Mouse (Mus musculus) forebrain, embryonic 15.5 days (tissue): ENCODE data around the gene Selenom. TPM values are rescaled to one million over a fixed set of nuclear protein-coding genes. Genes with fewer than 3 reads are reported as not detected.
A peak's percentile ranks its signal among the peaks of the same experiment; 100 is the strongest.

ENCODE experiments used
- ATAC-seq: fragments of 200-750 bp; cut with Nextera tagmentation; replicated peaks from 2 replicates; pipeline ENCODE4 v1.8.0; 2017; ENCODE audit warnings: mild to moderate bottlenecking, moderate TSS enrichment, moderate library complexity
- H3K27ac ChIP-seq: fragments of 300-500 bp; sonication (generic); replicated peaks from 2 replicates; pipeline ENCODE4 v1.5.1; 2015; ENCODE audit warnings: mild to moderate bottlenecking, inconsistent platforms
- H3K27me3 ChIP-seq: fragments of 300-500 bp; sonication (generic); 2 replicates; pipeline ENCODE4 v1.6.1; 2015; ENCODE audit warnings: inconsistent platforms
- H3K36me3 ChIP-seq: fragments of 300-500 bp; sonication (generic); 2 replicates; pipeline ENCODE4 v1.6.1; 2015; ENCODE audit warnings: mild to moderate bottlenecking, inconsistent platforms
- H3K4me1 ChIP-seq: fragments of 300-500 bp; sonication (generic); 2 replicates; pipeline ENCODE4 v1.6.1; 2015; ENCODE audit warnings: inconsistent platforms
- H3K4me2 ChIP-seq: fragments of 300-500 bp; sonication (generic); replicated peaks from 2 replicates; pipeline ENCODE4 v1.6.1; 2015; ENCODE audit warnings: mild to moderate bottlenecking, inconsistent platforms
- H3K4me3 ChIP-seq: fragments of 300-500 bp; sonication (generic); 2 replicates; pipeline ENCODE4 v1.5.1; 2015; ENCODE audit warnings: mild to moderate bottlenecking, inconsistent platforms
- H3K9ac ChIP-seq: fragments of 300-500 bp; sonication (generic); replicated peaks from 2 replicates; pipeline ENCODE4 v1.6.1; 2015; ENCODE audit warnings: mild to moderate bottlenecking, inconsistent platforms
- H3K9me3 ChIP-seq: fragments of 300-500 bp; sonication (generic); 2 replicates; pipeline ENCODE4 v1.6.1; 2016; ENCODE audit warnings: inconsistent platforms
- WGBS: fragments of 180-500 bp; shearing (Covaris S2); methylation state at CpG from one replicate; pipeline ENCODE4 v1.1.7; 2015; ENCODE audit warnings: mixed read lengths; 5-methylcytosine and 5-hydroxymethylcytosine counted together
- polyA plus RNA-seq: library from polyadenylated mRNA; unstranded; fragments of >200 nt; fragmentation: Nextera tagmentation; extraction: Ambion mirVana; gene quantifications from 2 replicates; pipeline ENCODE4 v1.2.1, GENCODE M21; 2015

The Selenom gene
- polyA plus RNA-seq, 1 experiment from 2014 or later = 41.6 TPM

GRCm38 (mm10) chr11:3516121-3516520 is 1.6 kb downstream of the Selenom start:
- no peak overlapping the region for H3K27ac ChIP-seq
- H3K4me2 ChIP-seq = no peak overlapping the region
- no peak overlapping the region for H3K4me3 ChIP-seq
- no peaks in the 10 kb centered on the region for H3K36me3 ChIP-seq
- H3K9ac ChIP-seq = no peak overlapping the region
- no peak for ATAC-seq
- H3K27me3 ChIP-seq = peaks cover 21% of the 10 kb centered on the region; the same call in 1 of the 2 replicates
- WGBS = 80% methylated on average over 5 of the region's 5 CpGs
- H3K9me3 ChIP-seq = no peaks in the 10 kb centered on the region
- peaks cover 29% of the 10 kb centered on the region for H3K4me1 ChIP-seq

- ATAC-seq = peak; percentile 26; the same call in 1 of the 2 replicates
- H3K4me3 ChIP-seq = peak overlapping the region; percentile 42
- no peak overlapping the region for H3K27ac ChIP-seq
- no peaks in the 10 kb centered on the region for H3K9me3 ChIP-seq
- H3K36me3 ChIP-seq = no peaks in the 10 kb centered on the region; the same call in 1 of the 2 replicates
- H3K4me2 ChIP-seq = peak overlapping the region; percentile 76
- peak overlapping the region; percentile 39 for H3K9ac ChIP-seq
- 1% methylated on average over 50 of the region's 50 CpGs for WGBS
- H3K4me1 ChIP-seq = peaks cover 29% of the 10 kb centered on the region
- peaks cover 21% of the 10 kb centered on the region; the same call in 1 of the 2 replicates for H3K27me3 ChIP-seq
Measured at GRCm38 (mm10) chr11:3516859-3517845, 2.7 kb downstream of the Selenom start.

DNA sequence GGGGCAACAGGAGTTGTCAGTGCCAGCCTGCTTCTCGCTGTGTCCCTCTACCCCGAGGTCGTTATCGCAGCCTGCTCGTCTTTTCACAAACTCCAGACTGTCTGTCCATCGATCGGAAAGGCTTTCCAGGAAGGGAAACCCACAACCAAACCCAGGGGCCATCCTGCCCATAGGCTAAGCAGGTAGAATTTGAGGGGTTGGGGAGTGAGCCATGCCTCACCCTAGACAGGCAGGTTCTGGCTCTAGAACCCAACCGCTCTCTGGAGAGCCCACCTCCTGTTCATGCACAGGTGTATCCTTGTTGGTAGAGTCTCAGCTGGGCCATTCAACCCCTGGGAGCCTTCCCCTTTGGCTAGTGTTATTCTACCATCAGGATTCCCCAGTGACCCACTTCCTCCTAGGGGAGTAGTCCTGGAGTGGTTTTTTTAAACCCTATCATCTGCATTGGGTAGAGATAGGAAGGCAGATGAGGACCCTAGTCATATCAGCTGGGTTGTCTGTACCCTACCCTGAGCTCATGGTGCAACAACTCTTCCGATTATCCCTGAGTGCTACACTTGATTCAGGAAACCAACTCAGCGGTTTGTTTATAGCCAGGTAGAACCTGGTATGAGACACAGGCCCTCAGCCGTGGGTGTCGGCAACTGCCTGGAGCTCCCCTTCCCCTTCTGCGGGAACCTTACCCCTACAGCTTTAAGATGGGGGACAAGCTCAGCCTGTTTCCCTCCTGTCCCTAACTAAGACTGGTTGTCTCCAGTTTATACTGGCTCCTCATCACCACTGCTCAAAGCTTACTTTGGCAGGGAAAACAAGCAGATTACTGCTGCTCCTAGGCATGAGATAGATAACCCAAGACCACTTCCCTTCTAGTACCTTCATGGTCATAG is 3.6 kb downstream of the Selenom start:
- H3K4me3 ChIP-seq = peak overlapping the region; percentile 42
- peak overlapping the region; percentile 76 for H3K4me2 ChIP-seq
- H3K27me3 ChIP-seq = peaks cover 21% of the 10 kb centered on the region; the same call in 1 of the 2 replicates
- H3K27ac ChIP-seq = no peak overlapping the region
- no peak overlapping the region for H3K9ac ChIP-seq
- no peak for ATAC-seq
- H3K4me1 ChIP-seq = peaks cover 29% of the 10 kb centered on the region
- H3K36me3 ChIP-seq = no peaks in the 10 kb centered on the region; the same call in 1 of the 2 replicates
- WGBS = 58% methylated on average over 13 of the region's 13 CpGs
- H3K9me3 ChIP-seq = no peaks in the 10 kb centered on the region

DNA sequence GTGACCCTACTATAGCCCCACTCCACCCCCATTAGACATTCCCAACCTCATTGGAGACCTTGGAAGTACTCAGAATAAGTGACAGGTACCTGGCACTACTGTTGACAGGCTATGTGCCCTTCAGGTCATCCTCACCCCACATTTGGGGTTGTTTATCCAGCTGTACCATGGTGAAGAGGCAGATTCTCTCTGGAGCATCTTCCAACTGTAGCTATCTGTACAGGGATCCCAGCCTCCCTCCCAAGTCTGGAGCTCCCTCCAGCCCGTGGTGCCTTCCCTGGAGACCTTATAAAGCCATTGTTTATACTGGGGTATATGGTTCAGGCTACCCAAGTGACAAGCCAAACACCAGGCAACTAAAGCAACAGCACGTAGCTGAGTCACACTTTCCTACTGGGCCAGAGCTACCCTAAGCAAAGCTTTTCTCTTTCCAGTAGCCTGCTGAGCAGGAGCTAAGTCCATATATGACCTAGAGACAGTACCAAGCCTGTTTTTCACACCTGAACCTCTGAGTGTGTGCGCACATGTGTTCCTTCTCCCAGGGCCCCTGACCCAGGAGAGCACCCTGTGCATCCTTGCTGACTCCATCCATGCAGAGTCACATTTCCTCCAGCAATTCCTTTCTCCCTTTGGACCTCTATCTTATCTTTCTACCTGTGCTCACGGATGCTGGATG is 4.7 kb downstream of the Selenom start:
- Histone ChIP-seq H3K4me3 (no peak overlapping the region), H3K27ac (no peak overlapping the region), H3K9me3 (no peaks in the 10 kb centered on the region), H3K27me3 (peaks cover 21% of the 10 kb centered on the region; the same call in 1 of the 2 replicates), H3K9ac (no peak overlapping the region), H3K36me3 (no peaks in the 10 kb centered on the region; the same call in 1 of the 2 replicates), H3K4me1 (peaks cover 26% of the 10 kb centered on the region), H3K4me2 (no peak overlapping the region)
- no peak for ATAC-seq
- 83% methylated on average over 4 of the region's 4 CpGs for WGBS

- Histone ChIP-seq H3K36me3 (no peaks in the 10 kb centered on the region; the same call in 1 of the 2 replicates), H3K9me3 (no peaks in the 10 kb centered on the region), H3K4me1 (peaks cover 20% of the 10 kb centered on the region), H3K4me2 (no peak overlapping the region), H3K9ac (no peak overlapping the region), H3K27ac (no peak overlapping the region), H3K27me3 (peaks cover 21% of the 10 kb centered on the region; the same call in 1 of the 2 replicates), H3K4me3 (no peak overlapping the region)
- ATAC-seq = no peak
- 86% methylated on average over 11 of the region's 11 CpGs for WGBS
Measured at GRCm38 (mm10) chr11:3519756-3520398, 5.4 kb downstream of the Selenom start.

DNA sequence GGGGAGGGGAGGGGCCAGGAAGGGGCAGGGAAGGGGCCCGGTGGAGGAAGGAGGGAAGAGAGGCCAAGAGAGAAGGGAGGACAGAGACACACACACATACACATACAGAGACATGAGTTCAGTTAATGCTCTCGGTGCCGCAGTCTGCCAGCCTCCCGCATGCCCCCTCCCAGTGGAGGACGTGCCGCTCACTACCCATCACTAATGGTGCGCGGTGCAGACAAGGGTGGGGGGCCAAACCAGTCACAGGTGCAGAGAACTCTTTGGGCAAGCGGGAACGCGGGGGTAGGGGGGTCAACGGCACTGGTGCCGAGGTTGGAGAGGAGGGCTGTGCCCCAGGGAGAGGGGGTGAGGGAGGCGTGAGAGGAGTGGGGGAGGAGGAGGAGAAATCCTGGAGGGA is 6.4 kb downstream of the Selenom start:
- Histone ChIP-seq H3K4me3 (no peak overlapping the region), H3K9me3 (no peaks in the 10 kb centered on the region), H3K9ac (no peak overlapping the region), H3K4me2 (no peak overlapping the region), H3K4me1 (peaks cover 15% of the 10 kb centered on the region), H3K36me3 (no peaks in the 10 kb centered on the region; the same call in 1 of the 2 replicates), H3K27me3 (peaks cover 17% of the 10 kb centered on the region; the same call in 1 of the 2 replicates), H3K27ac (no peak overlapping the region)
- WGBS = 84% methylated on average over 14 of the region's 14 CpGs
- no peak for ATAC-seq

DNA sequence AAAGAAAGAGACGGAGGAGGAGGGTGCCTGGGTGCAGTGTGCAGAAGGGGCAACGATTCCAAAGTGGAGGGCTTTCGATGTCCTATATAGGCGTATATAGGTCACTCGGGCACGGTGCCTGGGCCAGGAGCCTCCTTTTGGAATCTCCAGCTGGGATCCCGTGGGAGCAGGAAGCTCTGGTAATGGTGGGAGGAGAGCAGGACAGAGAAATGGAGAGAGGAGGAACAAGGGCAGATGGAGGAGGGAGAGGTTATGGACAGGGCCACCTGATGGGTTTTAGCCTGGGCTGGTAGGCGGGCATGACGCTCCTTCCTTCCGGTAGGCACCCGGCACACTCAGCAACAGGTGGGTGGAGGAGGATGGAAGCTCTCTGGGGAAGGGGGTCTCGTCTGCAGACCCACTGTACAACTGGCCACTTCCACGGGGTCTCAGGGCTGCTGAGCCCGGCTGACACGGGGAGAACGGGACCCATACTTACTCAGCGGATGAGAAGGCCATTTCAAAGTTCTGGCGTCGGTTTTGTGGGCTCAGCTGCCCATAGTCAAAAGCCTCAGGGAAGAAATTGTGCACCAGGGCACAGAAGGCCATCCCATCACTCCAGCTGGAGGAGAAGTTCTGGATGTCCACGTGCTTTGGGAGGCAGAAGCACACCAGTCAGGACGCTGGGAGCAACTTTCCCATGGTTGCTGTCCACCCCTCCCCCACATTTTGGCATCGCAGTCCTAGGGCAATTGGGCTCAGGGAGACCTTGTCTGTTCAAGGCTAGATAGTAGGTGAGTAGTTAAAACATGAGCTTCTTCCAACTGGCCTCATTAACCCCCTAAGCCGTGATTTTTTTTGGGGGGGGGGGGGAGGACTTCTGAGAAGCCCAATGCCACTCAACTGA is 7.1 kb downstream of the Selenom start:
- Histone ChIP-seq H3K9ac (no peak overlapping the region), H3K9me3 (no peaks in the 10 kb centered on the region), H3K36me3 (no peaks in the 10 kb centered on the region; the same call in 1 of the 2 replicates), H3K4me2 (no peak overlapping the region), H3K4me1 (peaks cover 13% of the 10 kb centered on the region), H3K27ac (no peak overlapping the region), H3K27me3 (peaks cover 11% of the 10 kb centered on the region; the same call in 1 of the 2 replicates), H3K4me3 (no peak overlapping the region)
- 89% methylated on average over 23 of the region's 23 CpGs for whole genome bisulfite sequencing
- ATAC-seq = no peak

DNA sequence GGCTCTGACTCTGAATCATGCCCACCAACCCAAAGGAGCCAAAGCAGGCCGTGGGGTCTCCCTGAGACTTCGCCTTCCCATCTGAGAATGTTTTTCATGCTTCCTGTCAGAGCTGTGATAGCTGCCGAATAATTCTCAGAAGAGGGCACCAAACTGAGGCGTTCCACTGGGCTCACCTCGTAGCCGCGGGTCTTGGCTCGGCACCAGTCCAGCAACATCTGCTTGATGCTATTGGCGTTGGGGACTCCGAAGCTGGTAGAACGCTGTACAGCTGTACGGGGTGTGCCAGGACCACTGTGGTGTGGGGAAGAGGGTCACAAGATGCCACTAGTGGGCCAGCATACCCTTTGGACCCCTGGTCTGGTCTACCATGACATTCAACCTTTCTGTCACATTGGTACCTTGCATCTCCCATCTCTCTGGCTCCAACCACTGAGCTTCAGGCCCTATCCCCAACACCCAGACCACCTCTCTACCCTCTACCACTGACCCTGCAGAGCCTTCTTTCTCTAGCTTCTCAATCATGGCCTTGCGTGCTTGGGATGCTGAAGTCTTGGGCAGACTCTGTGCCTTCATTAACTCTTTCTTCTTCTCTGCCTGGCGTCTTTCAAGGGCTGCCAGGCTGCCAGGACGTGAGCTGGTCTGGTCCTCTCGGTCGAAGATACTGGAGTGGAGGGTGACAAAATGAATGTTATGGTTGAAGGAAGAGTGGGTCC is 8.0 kb downstream of the Selenom start:
- no peak for ATAC-seq
- no peak overlapping the region for H3K27ac ChIP-seq
- H3K36me3 ChIP-seq = no peaks in the 10 kb centered on the region; the same call in 1 of the 2 replicates
- H3K27me3 ChIP-seq = 0 out of 2 replicates have a peak, but pooled peaks cover 3% of the 10 kb centered on the region
- peaks cover 4% of the 10 kb centered on the region for H3K4me1 ChIP-seq
- H3K9ac ChIP-seq = no peak overlapping the region
- 92% methylated on average over 17 of the region's 17 CpGs for WGBS
- H3K4me3 ChIP-seq = no peak overlapping the region
- H3K4me2 ChIP-seq = no peak overlapping the region
- H3K9me3 ChIP-seq = no peaks in the 10 kb centered on the region

DNA sequence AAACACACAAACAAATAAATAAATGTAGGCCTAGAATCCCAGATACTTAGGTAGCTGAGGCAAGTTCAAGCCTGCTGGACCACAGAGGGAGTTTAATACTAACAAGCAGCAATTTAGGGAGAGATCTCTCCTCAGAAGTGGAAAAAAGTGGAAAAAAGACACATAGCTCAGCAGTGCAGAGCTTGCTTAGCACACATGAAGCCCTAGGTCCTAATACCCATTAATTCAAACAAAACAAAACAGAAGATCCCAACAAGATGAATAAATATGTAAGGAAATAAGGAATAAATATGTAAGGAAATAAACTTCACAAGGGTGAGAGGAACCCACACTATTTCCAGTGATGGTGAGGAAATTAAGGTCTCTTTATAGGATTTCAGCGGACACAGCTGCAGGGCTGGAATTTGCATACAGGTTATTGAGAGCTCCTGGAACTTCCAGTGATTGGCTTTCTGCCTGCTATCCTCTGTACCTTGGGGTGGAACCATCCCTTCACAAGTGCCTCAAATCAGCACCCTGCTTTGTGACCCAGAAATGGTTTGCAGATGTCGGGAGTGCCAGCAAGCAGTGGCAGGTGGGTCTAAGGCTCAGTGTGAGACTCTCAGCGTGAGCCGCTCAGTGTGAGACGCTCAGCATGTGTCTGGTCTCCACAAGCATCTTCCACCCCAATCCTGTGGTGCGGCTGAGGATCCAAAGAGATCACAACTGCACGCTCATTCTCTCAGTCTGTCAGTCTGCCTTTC is 9.5 kb downstream of the Selenom start:
- ATAC-seq = no peak
- Histone ChIP-seq H3K4me1 (no peaks in the 10 kb centered on the region), H3K27ac (no peak overlapping the region), H3K4me2 (no peak overlapping the region), H3K9ac (no peak overlapping the region), H3K4me3 (no peak overlapping the region), H3K27me3 (no peaks in the 10 kb centered on the region), H3K9me3 (no peaks in the 10 kb centered on the region), H3K36me3 (no peaks in the 10 kb centered on the region; the same call in 1 of the 2 replicates)
- WGBS = 85% methylated on average over 7 of the region's 7 CpGs
